Mouse (Mus musculus): ENCODE data around the gene Urad. TPM values are rescaled to one million over a fixed set of nuclear protein-coding genes. Genes with fewer than 3 reads are reported as not detected.

The Urad gene
- polyA plus RNA-seq, 1 experiment, result not detected

- WGBS, result 20% methylated on average over 3 of the region's 3 CpGs
- H3K36me3 ChIP-seq (ENCODE audit: control insufficient read depth, insufficient read depth, low read length), result no peaks in the 10 kb centered on the region
- no peak for TF ChIP-seq CTCF (IDR thresholded peaks at IDR 0.05; ENCODE audit: extremely low read depth, insufficient read depth, insufficient read length, insufficient replicate concordance)
- no peak for TF ChIP-seq POLR2A (IDR thresholded peaks at IDR 0.05; ENCODE audit: low read depth, low read length)
- DNase-seq (ENCODE audit: low read depth in 1 of 2, low spot score in 2 of 2), result no peak
- no peak overlapping the region for H3K27ac ChIP-seq (ENCODE audit: insufficient read depth, low read length)
- no peak overlapping the region for H3K4me3 ChIP-seq (ENCODE audit: extremely low read depth, insufficient read depth, insufficient read length)
- H3K27me3 ChIP-seq (ENCODE audit: control insufficient read depth, insufficient read depth, low read length), result peaks cover 33% of the 10 kb centered on the region
- no peaks in the 10 kb centered on the region for H3K4me1 ChIP-seq (ENCODE audit: control insufficient read depth, insufficient read depth, insufficient read length)
Observed at GRCm38 (mm10) chr5:147275761-147276160, 46.5 kb downstream of the Urad start.

- WGBS, result 3% methylated on average over 48 of the region's 48 CpGs
Observed at GRCm38 (mm10) chr5:147274174-147275141, 47.8 kb downstream of the Urad start.

GRCm38 (mm10) chr5:147272808-147273345, 49.4 kb downstream of the Urad start:
- H3K27me3 ChIP-seq (ENCODE audit: control insufficient read depth, insufficient read depth, low read length), result peaks cover 42% of the 10 kb centered on the region
- no peak for DNase-seq (ENCODE audit: low read depth in 1 of 2, low spot score in 2 of 2)
- whole genome bisulfite sequencing, result 10% methylated on average over 10 of the region's 10 CpGs

More at GRCm38 (mm10) chr5:147274174-147275141, 47.8 kb downstream of the Urad start:
- Histone ChIP-seq H3K4me1 (ENCODE audit: control insufficient read depth, insufficient read depth, insufficient read length) (no peaks in the 10 kb centered on the region), H3K27ac (ENCODE audit: insufficient read depth, low read length) (no peak overlapping the region), H3K36me3 (ENCODE audit: control insufficient read depth, insufficient read depth, low read length) (no peaks in the 10 kb centered on the region), H3K4me3 (ENCODE audit: extremely low read depth, insufficient read depth, insufficient read length) (no peak overlapping the region), H3K27me3 (ENCODE audit: control insufficient read depth, insufficient read depth, low read length) (peaks cover 42% of the 10 kb centered on the region)
- no peak for DNase-seq (ENCODE audit: low read depth in 1 of 2, low spot score in 2 of 2)
- TF ChIP-seq CTCF (IDR thresholded peaks at IDR 0.05; ENCODE audit: extremely low read depth, insufficient read depth, insufficient read length, insufficient replicate concordance), result no peak
- TF ChIP-seq POLR2A (IDR thresholded peaks at IDR 0.05; ENCODE audit: low read depth, low read length), result no peak

GRCm38 (mm10) chr5:147272046-147272807, 50.0 kb downstream of the Urad start:
- no peaks in the 10 kb centered on the region for H3K36me3 ChIP-seq (ENCODE audit: control insufficient read depth, insufficient read depth, low read length)
- H3K4me1 ChIP-seq (ENCODE audit: control insufficient read depth, insufficient read depth, insufficient read length), result no peaks in the 10 kb centered on the region
- 16% methylated on average over 12 of the region's 12 CpGs for WGBS
- H3K27me3 ChIP-seq (ENCODE audit: control insufficient read depth, insufficient read depth, low read length), result peaks cover 38% of the 10 kb centered on the region
- H3K27ac ChIP-seq (ENCODE audit: insufficient read depth, low read length), result no peak overlapping the region
- H3K4me3 ChIP-seq (ENCODE audit: extremely low read depth, insufficient read depth, insufficient read length), result no peak overlapping the region
- TF ChIP-seq POLR2A (IDR thresholded peaks at IDR 0.05; ENCODE audit: low read depth, low read length) (no peak), CTCF (IDR thresholded peaks at IDR 0.05; ENCODE audit: extremely low read depth, insufficient read depth, insufficient read length, insufficient replicate concordance) (no peak)
- no peak for DNase-seq (ENCODE audit: low read depth in 1 of 2, low spot score in 2 of 2)

More at GRCm38 (mm10) chr5:147272808-147273345, 49.4 kb downstream of the Urad start:
- no peaks in the 10 kb centered on the region for H3K36me3 ChIP-seq (ENCODE audit: control insufficient read depth, insufficient read depth, low read length)
- TF ChIP-seq POLR2A (IDR thresholded peaks at IDR 0.05; ENCODE audit: low read depth, low read length), result no peak
- no peak for TF ChIP-seq CTCF (IDR thresholded peaks at IDR 0.05; ENCODE audit: extremely low read depth, insufficient read depth, insufficient read length, insufficient replicate concordance)
- no peak overlapping the region for H3K27ac ChIP-seq (ENCODE audit: insufficient read depth, low read length)
- H3K4me1 ChIP-seq (ENCODE audit: control insufficient read depth, insufficient read depth, insufficient read length), result no peaks in the 10 kb centered on the region
- H3K4me3 ChIP-seq (ENCODE audit: extremely low read depth, insufficient read depth, insufficient read length), result no peak overlapping the region

GRCm38 (mm10) chr5:147270673-147271655, 51.3 kb downstream of the Urad start:
- Histone ChIP-seq H3K4me1 (ENCODE audit: control insufficient read depth, insufficient read depth, insufficient read length) (no peaks in the 10 kb centered on the region), H3K4me3 (ENCODE audit: extremely low read depth, insufficient read depth, insufficient read length) (no peak overlapping the region), H3K27me3 (ENCODE audit: control insufficient read depth, insufficient read depth, low read length) (peaks cover 35% of the 10 kb centered on the region), H3K27ac (ENCODE audit: insufficient read depth, low read length) (no peak overlapping the region), H3K36me3 (ENCODE audit: control insufficient read depth, insufficient read depth, low read length) (no peaks in the 10 kb centered on the region)
- DNase-seq (ENCODE audit: low read depth in 1 of 2, low spot score in 2 of 2), result no peak
- 8% methylated on average over 29 of the region's 29 CpGs for WGBS
- TF ChIP-seq CTCF (IDR thresholded peaks at IDR 0.05; ENCODE audit: extremely low read depth, insufficient read depth, insufficient read length, insufficient replicate concordance), result no peak
- TF ChIP-seq POLR2A (IDR thresholded peaks at IDR 0.05; ENCODE audit: low read depth, low read length), result no peak

All from spleen, adult 2 months (tissue).